Mouse (Mus musculus) CD8-positive naive resting alpha-beta T cell, adult 2 months (primary cell): Measurements from ENCODE around the gene 1810055G02Rik.

ENCODE experiments used
- DNase-seq, 2 experiments: peaks; one replicate each; pipeline ENCODE4 v3.0.0; 2022; ENCODE audit warnings: low read depth in 2 of 2, low spot score in 2 of 2

The 1810055G02Rik gene

DNA sequence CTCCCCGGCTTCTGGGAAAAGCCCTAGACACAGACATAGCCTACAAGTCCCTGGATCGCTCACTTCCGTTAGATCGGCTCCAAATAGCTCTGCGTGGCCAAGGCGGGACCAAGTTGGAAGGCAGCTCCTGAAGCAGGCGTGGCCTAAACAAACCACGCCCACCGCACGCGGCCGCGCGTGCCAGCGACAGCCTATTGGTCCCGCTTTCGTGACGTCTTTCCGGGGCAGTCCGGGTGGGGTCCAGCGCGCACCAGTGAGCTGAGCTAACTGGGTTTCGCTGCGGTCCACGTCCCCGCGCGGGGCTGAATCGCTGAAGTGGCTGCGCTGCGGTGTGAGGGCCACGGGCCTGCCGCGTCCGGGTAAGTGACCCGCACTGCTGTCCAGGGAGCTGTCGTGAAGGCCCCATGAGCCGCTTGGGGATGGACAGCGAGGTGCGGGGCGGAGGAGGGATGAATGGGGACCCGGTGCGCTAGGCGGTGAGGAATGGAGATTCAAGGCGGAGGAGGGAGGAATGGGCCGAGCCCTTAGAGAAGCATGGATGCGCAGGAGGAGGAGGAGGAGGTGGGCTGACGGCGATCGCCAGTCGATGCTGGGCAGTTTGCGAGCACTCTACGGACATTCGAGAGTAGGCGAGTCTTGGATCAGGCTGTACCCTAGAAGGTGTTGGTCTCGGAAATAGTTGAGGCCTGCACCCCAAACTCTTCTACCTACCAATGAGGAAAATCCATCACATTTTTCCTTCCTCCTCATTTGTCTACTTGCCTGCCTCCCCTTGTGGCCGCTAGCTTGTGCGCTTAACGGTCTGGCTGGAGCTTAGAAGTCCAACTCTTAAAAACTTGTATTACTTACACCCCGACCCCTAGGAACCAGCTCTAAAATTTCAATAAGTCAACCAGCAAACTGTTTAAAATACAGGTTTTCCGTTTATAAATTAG lies at the start of gene 1810055G02Rik:
Gene 1810055G02Rik, plus strand, starts transcription at position 216 of the 935 bp plus-strand sequence.
- peak; percentile 89 to 90 for DNase-seq

GRCm38 (mm10) chr19:3665510-3665909 lies 42.6 kb upstream of the 1810055G02Rik start:
- no peak for DNase-seq

GRCm38 (mm10) chr19:3666632-3667031 lies 41.5 kb upstream of the 1810055G02Rik start:
- no peak for DNase-seq

- DNase-seq, result no peak
Observed at GRCm38 (mm10) chr19:3667155-3667895, 40.8 kb upstream of the 1810055G02Rik start.

DNA sequence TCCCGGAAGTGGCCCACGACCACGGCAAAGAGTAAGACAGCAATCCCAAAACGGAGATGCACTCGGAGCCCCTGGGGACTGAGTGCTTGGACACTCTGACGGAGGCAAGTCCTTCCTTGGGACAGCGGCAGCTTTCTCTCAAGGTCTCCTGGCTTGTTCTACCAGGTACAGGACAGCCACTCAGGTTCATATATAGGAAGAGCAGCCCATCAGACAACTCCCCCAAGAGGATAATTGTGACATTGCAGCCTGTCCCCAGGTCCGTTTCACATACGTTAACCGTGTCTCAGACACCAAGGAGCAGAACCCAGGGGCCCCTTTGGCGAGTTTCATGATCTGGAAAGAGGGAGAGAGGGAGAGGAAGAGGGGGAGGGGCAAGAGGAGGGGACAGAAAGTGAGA lies 40.1 kb upstream of the 1810055G02Rik start:
- peak in 1 of 2 experiments; percentile 57 for DNase-seq

DNA sequence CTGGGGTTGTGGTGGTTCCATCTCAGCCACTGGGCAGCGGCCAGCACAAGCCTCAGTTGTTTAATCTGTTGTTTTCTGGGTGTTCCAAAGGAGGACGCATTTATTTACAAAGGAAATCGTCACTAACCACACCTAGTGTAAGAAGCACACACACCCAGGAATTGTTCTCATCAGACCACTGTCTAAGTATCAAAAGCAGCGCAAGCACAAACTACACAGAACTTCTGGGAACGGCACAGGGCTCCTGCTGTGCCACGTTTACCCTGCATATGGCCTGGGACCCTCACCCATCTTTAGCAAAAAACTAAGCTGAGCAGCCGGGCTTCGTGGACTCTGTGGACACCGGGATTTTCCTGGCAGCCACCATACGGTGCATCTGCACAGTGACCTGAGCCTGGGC lies 39.5 kb upstream of the 1810055G02Rik start:
- peak in 1 of 2 experiments; percentile 5 for DNase-seq

DNA sequence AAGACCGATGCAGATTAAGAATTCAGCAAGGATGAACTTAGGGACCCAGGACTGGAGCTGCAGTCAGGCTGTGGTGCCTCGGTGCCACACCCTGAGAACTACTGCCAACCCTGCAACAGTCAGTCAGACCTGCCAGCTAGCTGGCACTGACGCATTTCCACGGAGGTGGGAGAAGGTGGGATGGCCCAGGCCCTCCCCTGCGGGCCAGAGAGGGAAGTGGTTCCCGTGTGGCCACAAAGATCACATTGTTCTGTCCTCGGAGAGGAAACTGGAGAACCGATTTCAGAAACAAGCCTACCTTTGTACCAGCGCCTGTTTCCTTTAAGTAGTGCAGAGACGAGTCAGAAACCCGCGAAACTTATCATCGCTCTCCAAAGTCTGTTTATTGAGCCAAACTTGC lies 39.0 kb upstream of the 1810055G02Rik start:
- peak; percentile 56 to 72 for DNase-seq

DNA sequence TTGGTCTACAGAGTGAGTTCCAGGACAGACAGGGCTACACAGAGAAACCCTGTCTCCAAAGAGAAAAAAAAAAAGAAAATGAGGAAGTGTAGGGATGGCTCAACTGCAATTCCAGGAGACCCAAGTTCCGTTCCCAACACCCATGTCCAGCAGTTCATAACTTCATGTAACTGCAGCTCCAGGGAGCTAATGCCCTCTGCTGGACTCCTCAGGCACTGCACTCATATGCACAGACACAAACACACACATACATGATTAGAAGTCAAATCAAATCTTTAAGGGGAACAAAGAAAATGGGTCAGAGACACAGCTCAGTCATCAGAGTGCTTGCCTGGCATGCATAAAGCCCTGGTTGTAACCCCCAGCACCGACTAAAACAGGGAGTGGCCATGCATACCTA lies 34.9 kb upstream of the 1810055G02Rik start:
- DNase-seq, result no peak

- DNase-seq, result no peak
Observed at GRCm38 (mm10) chr19:3674122-3674855, 33.8 kb upstream of the 1810055G02Rik start.

- DNase-seq, result no peak
Observed at GRCm38 (mm10) chr19:3680732-3681131, 27.4 kb upstream of the 1810055G02Rik start.

DNA sequence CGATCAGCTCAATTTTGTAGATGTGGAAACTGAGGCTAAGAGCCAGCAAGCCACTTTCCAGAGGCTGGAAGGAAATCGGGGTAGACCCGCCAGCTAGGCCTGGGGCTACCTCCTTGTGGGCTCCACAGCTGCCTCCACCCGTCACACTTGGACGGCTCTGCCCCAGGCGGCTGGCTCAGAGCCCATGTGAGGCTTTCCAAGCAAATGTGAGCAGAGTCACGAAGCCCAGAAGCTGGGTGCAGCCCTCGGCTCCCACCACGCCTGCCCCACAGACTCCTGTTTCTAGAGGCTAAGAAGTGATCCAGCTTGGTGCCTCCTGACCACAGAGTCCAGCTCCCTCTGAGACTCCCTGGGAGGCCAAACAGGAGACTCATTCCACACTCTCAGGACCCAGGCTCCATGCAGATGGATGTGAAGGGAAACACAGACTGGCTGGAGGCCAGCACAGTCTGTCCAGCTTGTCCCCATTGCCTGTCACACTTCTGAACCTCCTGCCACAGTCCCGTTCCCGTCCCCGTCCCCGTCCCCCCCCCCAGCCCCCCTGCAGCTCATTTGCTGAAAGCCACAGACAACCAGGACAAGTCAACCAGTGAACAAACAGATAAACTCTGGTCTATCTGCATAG lies 26.7 kb upstream of the 1810055G02Rik start:
- DNase-seq, result no peak

GRCm38 (mm10) chr19:3684414-3684813 lies 23.7 kb upstream of the 1810055G02Rik start:
- DNase-seq, result no peak

- DNase-seq, result no peak
Observed at GRCm38 (mm10) chr19:3684957-3685580, 23.0 kb upstream of the 1810055G02Rik start.

- DNase-seq, result peak in 1 of 2 experiments; percentile 19
Observed at GRCm38 (mm10) chr19:3685611-3686214, 22.4 kb upstream of the 1810055G02Rik start.

DNA sequence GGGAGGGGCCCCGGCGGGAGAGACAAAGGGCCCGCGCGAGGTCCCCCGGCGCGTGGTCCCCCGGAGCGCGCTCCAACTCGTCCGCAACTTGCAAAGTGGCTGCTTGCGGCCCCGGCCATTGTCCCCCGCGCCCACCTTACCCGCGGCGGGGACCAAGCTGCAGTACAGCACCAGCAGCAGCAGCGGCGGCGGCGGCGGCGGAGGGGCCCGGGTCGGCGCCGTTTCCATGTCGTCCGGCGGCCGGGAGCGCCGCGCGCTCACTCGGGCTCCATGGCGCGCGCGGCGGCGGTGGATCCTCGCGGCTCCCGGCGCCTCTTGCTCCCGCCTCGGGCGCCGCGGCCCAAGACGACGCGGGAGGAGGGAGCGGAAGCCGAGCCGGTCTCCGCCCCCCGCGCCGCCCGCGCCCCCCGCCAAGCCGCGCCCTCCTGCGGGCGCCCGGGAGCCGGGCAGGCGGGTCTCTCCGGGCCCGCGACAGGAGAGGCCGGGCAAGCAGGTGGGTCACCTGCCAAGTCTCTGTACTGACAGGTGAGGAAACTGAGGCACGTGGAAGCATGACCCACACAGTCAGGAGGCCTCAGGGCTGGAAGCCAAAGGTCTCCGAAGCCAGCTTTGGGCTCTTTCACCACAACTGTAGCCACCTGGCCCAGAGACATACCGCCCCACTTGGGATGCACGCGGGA lies 21.7 kb upstream of the 1810055G02Rik start, which contains the start of gene Lrp5:
Gene Lrp5, minus strand, starts transcription at position 350 of the 680 bp plus-strand sequence.
- peak in 1 of 2 experiments; percentile 7 for DNase-seq

GRCm38 (mm10) chr19:3687676-3688171 lies 20.4 kb upstream of the 1810055G02Rik start:
- DNase-seq, result no peak

DNA sequence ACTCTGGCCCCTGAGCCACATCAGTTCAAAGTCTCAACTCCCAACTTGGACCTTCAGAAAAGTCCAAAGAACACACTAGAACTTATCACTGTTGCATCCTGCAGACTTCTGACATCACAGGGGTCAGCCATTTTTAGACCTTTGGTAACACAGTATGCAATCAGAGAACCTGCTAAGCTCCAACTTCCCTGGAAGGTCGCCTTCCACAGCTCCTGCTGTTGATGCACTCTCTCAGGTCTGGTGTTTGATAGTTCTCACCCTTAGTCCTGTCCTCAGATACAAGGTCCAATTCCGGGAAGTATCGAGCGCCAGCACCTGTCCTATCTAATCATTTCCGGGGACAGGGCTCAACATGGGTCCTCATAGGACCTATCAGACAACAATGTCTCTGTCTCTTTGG lies 16.8 kb upstream of the 1810055G02Rik start:
- DNase-seq, result no peak

DNA sequence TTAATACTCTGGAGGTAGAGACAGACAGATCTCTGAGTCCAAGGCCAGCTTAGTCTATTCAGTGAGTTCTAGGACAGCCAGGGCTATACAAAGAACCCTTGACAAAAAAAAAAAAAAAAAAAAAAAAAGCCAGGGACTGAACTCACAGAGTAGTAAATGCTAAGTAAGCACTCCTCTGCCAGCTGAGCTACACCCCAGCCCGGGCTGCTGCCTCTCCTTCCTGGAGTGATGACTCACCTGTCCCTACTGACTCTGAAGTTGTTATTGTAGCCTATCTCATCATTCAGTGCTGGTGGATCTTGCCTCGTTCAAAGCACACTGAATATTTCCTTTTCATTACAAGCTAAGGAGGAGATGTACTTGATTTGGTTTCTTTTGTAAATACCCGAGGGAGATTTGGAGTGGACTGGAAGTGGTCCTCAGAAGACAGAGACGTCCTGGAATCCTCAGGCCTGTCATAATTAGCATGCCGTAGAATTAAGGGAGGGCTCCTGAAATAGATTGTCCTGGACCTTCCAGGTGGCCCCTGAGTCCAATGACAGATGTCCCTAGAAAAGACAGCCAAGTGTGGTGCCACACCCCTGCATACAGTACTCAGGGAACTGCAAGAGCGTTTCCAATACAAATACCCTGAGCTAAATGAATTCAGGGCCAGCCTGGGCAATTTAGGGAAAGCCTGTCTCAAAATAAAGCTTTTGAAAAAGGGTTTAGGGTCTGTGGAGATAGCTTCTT lies 15.5 kb upstream of the 1810055G02Rik start:
- no peak for DNase-seq
